Mouse (Mus musculus) mouse trophoblast stem cell (cell line): ENCODE data around the gene Glp1r.

Experiments used
- in situ Hi-C, 2 experiments: fragments of 300-500 bp; cut with MseI, MboI; formaldehyde crosslinking; loops; 2 replicates in 1 of 2; 3 replicates in 1 of 2; pipeline ENCODE4 v1.15.1; 2025

Gene Glp1r

GRCm38 (mm10) chr17:30912536-30912935 is 10.9 kb downstream of the Glp1r start:
- in situ Hi-C loops, result no loop called here

GRCm38 (mm10) chr17:30914264-30914663 is 12.6 kb downstream of the Glp1r start:
- in situ Hi-C loops, result no loop called here

GRCm38 (mm10) chr17:30923566-30923965 is 21.9 kb downstream of the Glp1r start:
- in situ Hi-C loops, result no loop called here

DNA sequence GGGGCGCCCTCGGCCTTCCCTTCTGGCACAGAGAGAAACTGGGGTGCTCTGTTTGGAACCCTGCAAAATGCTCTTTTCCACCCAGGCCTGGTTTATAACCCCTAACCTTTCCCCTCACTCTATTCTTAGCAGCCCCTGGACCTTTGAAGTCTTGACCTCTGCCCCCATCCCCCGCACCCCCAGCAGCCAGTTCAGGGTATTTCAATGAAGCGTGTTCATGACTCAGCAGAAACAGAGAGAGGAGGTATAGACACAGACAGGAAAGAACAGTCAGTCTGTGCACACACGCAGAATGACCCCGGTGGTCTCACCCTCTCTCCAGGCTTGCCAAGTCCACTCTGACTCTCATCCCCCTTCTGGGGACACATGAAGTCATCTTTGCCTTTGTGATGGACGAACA is 29.2 kb downstream of the Glp1r start:
- in situ Hi-C loops, result no loop called here

DNA sequence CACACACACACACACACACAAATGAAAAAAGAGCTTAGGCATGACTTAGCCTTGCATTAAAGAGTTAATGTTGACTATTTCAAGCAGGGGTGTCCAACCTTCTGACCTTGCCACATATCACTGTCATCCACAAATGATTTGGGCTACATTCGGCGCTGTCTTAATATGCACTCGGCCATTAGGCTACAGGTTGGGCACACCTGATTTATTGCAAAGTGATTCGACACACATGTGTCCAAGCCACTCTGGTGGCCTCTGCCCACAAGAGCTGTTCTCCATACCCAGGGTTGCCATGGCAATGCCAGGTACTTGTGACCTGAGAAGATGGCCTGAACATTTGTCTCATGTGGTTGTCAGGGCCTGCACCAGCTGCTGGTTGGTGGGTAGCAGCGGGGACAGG is 31.2 kb downstream of the Glp1r start:
- in situ Hi-C loops, result no loop called here

DNA sequence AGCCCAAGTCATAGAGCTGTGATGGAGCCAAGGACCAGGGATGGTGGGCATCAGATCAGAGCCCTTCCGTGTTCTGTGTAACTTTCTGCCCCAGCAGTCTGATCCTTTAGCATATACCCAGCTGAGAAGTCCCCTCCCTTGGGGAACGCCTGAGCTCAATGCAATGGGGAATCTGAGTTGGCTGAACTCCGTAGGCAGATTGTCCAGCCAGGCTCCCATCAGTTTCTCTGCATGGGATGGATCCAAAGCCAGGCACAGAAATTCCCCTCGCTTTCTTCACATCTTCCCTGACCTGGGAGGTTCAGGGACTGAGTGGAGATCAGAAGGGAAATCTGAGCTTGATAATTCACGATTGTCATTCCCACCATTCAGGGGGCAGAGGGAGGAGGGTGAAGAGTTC is 33.7 kb downstream of the Glp1r start:
- in situ Hi-C loops, result no loop called here

DNA sequence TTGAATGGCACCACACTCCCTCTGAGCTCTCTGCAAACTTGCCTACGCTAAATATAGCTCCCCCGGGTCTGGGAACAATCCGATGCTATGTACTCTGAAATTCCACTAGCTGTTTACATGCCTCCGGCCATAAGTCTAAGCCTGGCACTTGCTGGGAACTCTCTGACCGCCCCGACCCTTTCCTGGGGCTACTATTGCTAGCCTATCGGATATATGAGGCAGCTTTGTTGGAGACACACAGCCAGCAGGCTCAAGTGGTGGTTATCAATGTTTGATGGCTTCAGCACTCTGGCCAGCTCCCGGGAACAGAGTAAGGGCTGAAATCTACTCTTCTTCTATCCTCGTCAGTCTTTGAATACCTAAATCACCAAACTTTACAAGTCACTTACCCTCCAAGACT is 36.9 kb downstream of the Glp1r start:
- in situ Hi-C loops, result no loop called here

- in situ Hi-C loops, result no loop called here
Measured at GRCm38 (mm10) chr17:30948382-30948781, 46.8 kb downstream of the Glp1r start.

GRCm38 (mm10) chr17:30950780-30951179 is 49.2 kb downstream of the Glp1r start:
- in situ Hi-C loops, result loop anchor here in 1 of 2 experiments (10.0 kb wide), 2 partner anchors 106 to 206 kb away; no protein-coding TSS in a partner anchor

DNA sequence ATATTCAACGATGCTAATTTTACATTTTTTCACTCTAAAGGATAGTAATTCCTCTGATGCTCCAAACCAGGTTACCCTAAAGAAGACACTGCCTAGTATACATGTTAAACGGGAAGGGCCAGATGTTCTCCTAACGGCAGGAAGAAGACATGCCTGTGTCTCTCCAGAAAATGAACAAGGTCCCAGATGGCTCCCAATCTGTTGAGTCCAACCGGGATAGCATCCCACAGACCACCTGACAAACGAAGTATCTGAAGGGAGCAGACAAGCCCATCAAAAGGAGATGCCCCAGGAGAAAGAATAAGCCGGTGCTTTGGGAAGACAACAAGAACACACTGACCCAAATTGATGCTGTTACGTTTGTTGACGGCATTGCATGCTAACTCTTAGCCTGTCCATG is 50.0 kb downstream of the Glp1r start:
- in situ Hi-C loops, result loop anchor here in 1 of 2 experiments (10.0 kb wide), 2 partner anchors 107 to 207 kb away; no protein-coding TSS in a partner anchor

DNA sequence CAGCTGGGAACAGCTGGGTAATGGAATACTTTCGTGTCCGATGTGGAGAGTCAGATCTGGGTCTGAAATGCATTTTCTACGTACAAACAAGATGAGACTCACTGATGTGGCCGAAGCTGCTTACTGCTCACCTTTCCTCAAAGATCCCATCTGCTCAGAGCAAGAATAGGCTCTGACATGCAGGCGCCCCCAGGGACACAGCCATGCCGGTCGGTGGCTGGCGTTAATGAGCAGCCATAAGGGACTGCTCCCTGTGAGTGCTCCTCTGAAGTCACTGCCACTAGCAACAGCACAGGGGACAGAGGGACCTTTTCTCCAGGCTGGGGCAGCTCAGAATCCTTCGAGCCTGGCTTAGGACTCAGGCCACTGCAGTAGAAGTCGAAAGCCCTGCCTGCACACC is 52.7 kb downstream of the Glp1r start, which contains the start of gene Umodl1:
TSS of gene Umodl1 (plus strand) at position 301 of the 400 bp plus-strand sequence.
- in situ Hi-C loops, result loop anchor here in 1 of 2 experiments (10.0 kb wide), 2 partner anchors 110 to 210 kb away; no protein-coding TSS in a partner anchor

GRCm38 (mm10) chr17:30961936-30962592 is 60.4 kb downstream of the Glp1r start:
- in situ Hi-C loops, result no loop called here

- in situ Hi-C loops, result no loop called here
Measured at GRCm38 (mm10) chr17:30962880-30963279, 61.3 kb downstream of the Glp1r start.

GRCm38 (mm10) chr17:30969983-30970382 is 68.4 kb downstream of the Glp1r start:
- in situ Hi-C loops, result no loop called here

- in situ Hi-C loops, result no loop called here
Measured at GRCm38 (mm10) chr17:30971877-30972276, 70.3 kb downstream of the Glp1r start.

GRCm38 (mm10) chr17:30973332-30973731 is 71.7 kb downstream of the Glp1r start:
- in situ Hi-C loops, result no loop called here

DNA sequence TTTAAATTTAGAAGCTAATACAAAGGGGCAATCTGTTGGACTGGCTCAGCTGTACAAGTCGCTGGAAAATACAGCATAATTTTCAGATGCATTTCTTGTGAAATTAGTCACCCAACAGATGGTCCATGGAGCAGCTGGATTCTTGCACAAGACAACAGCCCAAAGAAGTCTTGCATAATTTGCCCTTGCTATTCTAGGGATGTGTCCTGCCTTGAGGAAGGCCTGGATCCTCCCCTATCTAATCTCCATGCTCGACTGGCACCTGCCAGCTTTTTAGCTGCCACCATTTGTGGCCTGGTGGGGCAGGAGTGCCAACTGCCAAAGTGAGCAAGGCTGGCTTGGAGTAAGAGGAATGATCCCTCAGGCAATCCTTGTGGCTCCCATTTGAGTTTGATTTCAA is 75.7 kb downstream of the Glp1r start:
- in situ Hi-C loops, result no loop called here

DNA sequence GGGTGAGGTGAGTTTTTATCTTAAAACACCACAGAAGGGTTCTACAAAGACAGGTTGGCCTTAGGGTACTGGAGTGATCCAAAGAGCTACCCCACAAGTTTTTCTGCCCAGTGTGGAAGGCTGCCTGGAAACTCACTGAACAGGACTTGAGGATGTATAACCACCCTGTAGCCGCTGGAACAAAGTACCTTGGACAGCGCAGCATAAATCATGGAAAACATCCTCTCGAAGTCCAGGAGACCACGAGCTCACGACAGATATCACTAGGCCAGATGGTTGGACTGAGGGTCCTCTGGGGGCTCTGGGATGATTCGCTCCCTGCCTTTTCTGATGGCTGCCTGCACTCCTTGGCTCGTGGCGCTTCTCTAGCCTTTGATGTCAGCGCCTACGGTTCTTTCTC is 76.9 kb downstream of the Glp1r start:
- in situ Hi-C loops, result no loop called here

GRCm38 (mm10) chr17:30983521-30983920 is 81.9 kb downstream of the Glp1r start:
- in situ Hi-C loops, result no loop called here

DNA sequence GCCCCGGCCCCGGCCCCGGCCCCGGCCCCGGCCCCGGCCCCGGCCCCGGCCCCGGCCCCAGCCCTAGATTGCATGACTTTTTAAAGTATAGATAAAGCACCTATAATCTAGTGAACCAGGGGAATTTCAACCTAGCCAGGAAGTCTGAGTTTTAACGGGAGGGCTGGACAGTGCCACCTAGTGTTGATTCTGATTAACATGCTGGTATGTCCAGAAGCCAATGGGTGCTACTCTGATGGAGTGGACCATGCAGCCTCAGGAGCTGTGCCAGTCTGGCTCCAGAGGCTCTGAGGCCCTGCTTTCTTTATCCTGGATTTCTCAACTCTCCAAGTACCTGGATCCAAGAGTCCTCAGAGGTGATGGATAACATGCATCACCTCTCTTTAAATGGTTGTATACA is 88.6 kb downstream of the Glp1r start:
- in situ Hi-C loops, result no loop called here
